Mouse (Mus musculus) kidney, adult 11 months (tissue): ENCODE data around the gene Ivns1abp.
A peak's percentile ranks its signal among the peaks of the same experiment; 100 is the strongest.
"Not testable (repeated sequence)": the region's sequence is repeated elsewhere in the genome, so short reads cannot be mapped to it uniquely, and the experiment has no call there.

Experiments
- DNase-seq: peaks from one replicate; pipeline ENCODE4 v3.0.0; 2022

Ivns1abp gene

GRCm38 (mm10) chr1:151344283-151345108 lies at the start of gene Ivns1abp:
Ivns1abp (plus strand) TSS chr1:151344477.
- DNase-seq: peak; percentile 99

- DNase-seq: no peak
These were observed 48.8 kb upstream of the Ivns1abp start for GRCm38 (mm10) chr1:151295486-151295885.

GRCm38 (mm10) chr1:151296621-151297020 lies 47.7 kb upstream of the Ivns1abp start:
- DNase-seq: no peak

GRCm38 (mm10) chr1:151297025-151297424 lies 47.3 kb upstream of the Ivns1abp start:
- no peak for DNase-seq

GRCm38 (mm10) chr1:151297596-151297995 lies 46.7 kb upstream of the Ivns1abp start:
- no peak for DNase-seq

- DNase-seq: no peak
These were observed 42.8 kb upstream of the Ivns1abp start for GRCm38 (mm10) chr1:151301456-151301855.

GRCm38 (mm10) chr1:151301904-151302303 lies 42.4 kb upstream of the Ivns1abp start:
- DNase-seq: no peak

GRCm38 (mm10) chr1:151303265-151303664 lies 41.0 kb upstream of the Ivns1abp start:
- no peak for DNase-seq

- DNase-seq: not testable (repeated sequence)
These were observed 39.3 kb upstream of the Ivns1abp start for GRCm38 (mm10) chr1:151305001-151305400.

- no peak for DNase-seq
These were observed 37.2 kb upstream of the Ivns1abp start for GRCm38 (mm10) chr1:151307059-151307458.

GRCm38 (mm10) chr1:151307821-151308220 lies 36.5 kb upstream of the Ivns1abp start:
- peak; percentile 36 for DNase-seq

GRCm38 (mm10) chr1:151308508-151308907 lies 35.8 kb upstream of the Ivns1abp start:
- DNase-seq: no peak

- no peak for DNase-seq
These were observed 33.8 kb upstream of the Ivns1abp start for GRCm38 (mm10) chr1:151310511-151310910.

- no peak for DNase-seq
These were observed 32.9 kb upstream of the Ivns1abp start for GRCm38 (mm10) chr1:151311379-151311778.

GRCm38 (mm10) chr1:151319267-151319666 lies 25.0 kb upstream of the Ivns1abp start:
- no peak for DNase-seq

- no peak for DNase-seq
These were observed 23.9 kb upstream of the Ivns1abp start for GRCm38 (mm10) chr1:151320408-151320807.

GRCm38 (mm10) chr1:151325328-151325727 lies 18.9 kb upstream of the Ivns1abp start:
- no peak for DNase-seq

- DNase-seq: peak; percentile 48
These were observed 15.8 kb upstream of the Ivns1abp start for GRCm38 (mm10) chr1:151328341-151329097.

GRCm38 (mm10) chr1:151329601-151330000 lies 14.7 kb upstream of the Ivns1abp start:
- DNase-seq: no peak

GRCm38 (mm10) chr1:151332819-151333218 lies 11.5 kb upstream of the Ivns1abp start:
- no peak for DNase-seq

GRCm38 (mm10) chr1:151338234-151338633 lies 6.0 kb upstream of the Ivns1abp start:
- no peak for DNase-seq

GRCm38 (mm10) chr1:151338941-151339340 lies 5.3 kb upstream of the Ivns1abp start:
- DNase-seq: peak; percentile 78

- peak; percentile 53 for DNase-seq
These were observed 2.8 kb upstream of the Ivns1abp start for GRCm38 (mm10) chr1:151341321-151342044.
